Mouse (Mus musculus) heart, embryonic 12.5 days (tissue): ENCODE data around the gene Mtch1. TPM values are rescaled to one million over a fixed set of nuclear protein-coding genes. Genes with fewer than 3 reads are reported as not detected.

Experiments used
- ATAC-seq: fragments of 200-750 bp; cut with Nextera tagmentation; 2 replicates; pipeline ENCODE4 v1.8.0; 2017; ENCODE audit warnings: moderate TSS enrichment, moderate library complexity; ENCODE audit not compliant: insufficient number of reproducible peaks, low FRiP score
- H3K27ac ChIP-seq: fragments of 300-500 bp; sonication (generic); 2 replicates; pipeline ENCODE4 v1.5.1; 2016; ENCODE audit warnings: mild to moderate bottlenecking, moderate library complexity; ENCODE audit not compliant: poor library complexity, severe bottlenecking
- H3K27me3 ChIP-seq: fragments of 300-500 bp; sonication (generic); replicated peaks from 2 replicates; pipeline ENCODE4 v1.6.1; 2016; ENCODE audit warnings: mild to moderate bottlenecking, moderate library complexity
- H3K36me3 ChIP-seq: fragments of 300-500 bp; sonication (generic); 2 replicates; pipeline ENCODE4 v1.6.1; 2016; ENCODE audit warnings: mild to moderate bottlenecking, moderate library complexity
- H3K4me1 ChIP-seq: fragments of 300-500 bp; sonication (generic); replicated peaks from 2 replicates; pipeline ENCODE4 v1.6.1; 2016; ENCODE audit warnings: mild to moderate bottlenecking
- H3K4me2 ChIP-seq: fragments of 300-500 bp; sonication (generic); 2 replicates; pipeline ENCODE4 v1.6.1; 2016; ENCODE audit warnings: mild to moderate bottlenecking, moderate library complexity
- H3K4me3 ChIP-seq: fragments of 300-500 bp; sonication (generic); 2 replicates; pipeline ENCODE4 v1.5.1; 2016; ENCODE audit warnings: mild to moderate bottlenecking
- H3K9ac ChIP-seq: fragments of 300-500 bp; sonication (generic); 2 replicates; pipeline ENCODE4 v1.6.1; 2016; ENCODE audit warnings: mild to moderate bottlenecking, moderate library complexity
- H3K9me3 ChIP-seq: fragments of 300-500 bp; sonication (generic); replicated peaks from 2 replicates; pipeline ENCODE4 v1.6.1; 2016; ENCODE audit warnings: mild to moderate bottlenecking, moderate library complexity
- WGBS: fragments of 180-500 bp; shearing (Covaris S2); methylation state at CpG from one replicate; pipeline ENCODE4 v1.1.7; 2016; 5-methylcytosine and 5-hydroxymethylcytosine counted together
- polyA plus RNA-seq: library from polyadenylated mRNA; unstranded; fragments of >200 nt; fragmentation: Nextera tagmentation; extraction: Ambion mirVana; gene quantifications from 2 replicates; pipeline ENCODE4 v1.2.1, GENCODE M21; 2016

The Mtch1 gene
- polyA plus RNA-seq, 1 experiment from 2014 or later, result 330 TPM

DNA sequence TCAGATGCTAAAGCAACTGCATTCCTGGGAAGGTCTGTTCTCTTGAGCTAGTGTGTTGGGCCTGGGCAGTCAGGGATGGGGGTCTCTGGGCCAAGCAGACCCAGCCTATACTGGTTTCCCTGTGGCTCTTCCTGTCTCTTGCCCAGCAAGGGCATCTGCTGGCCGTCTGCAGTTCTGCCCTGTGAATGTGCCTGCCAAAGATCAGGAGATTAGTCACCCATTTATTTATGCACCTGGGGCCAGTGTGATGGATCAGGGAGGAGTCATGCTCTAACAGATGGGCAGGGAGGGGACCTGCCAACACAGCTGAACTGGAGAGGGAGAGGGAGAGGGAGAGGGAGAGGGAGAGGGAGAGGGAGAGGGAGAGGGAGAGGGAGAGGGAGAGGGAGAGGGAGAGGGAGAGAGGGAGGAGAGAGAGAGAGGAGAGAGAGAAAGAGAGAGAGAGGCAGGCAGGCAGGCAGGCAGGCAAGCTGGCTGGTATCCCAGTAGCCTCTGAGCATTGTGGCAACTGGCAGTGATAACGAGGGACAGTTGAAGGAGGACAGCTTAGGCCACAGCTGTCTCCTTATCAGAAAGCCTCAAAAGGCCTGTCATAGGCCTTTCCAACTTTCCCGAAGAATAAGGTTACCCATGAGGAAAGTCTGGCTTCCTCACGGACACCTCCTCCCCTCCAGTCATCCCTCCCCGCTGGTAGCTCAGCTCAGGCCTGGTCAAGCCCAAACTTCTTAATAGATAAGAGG is 16.9 kb downstream of the Mtch1 start:
- 11% methylated on average over 5 of the region's 5 CpGs for WGBS
- H3K36me3 ChIP-seq, result peaks cover 55% of the 10 kb centered on the region
- no peak for ATAC-seq

DNA sequence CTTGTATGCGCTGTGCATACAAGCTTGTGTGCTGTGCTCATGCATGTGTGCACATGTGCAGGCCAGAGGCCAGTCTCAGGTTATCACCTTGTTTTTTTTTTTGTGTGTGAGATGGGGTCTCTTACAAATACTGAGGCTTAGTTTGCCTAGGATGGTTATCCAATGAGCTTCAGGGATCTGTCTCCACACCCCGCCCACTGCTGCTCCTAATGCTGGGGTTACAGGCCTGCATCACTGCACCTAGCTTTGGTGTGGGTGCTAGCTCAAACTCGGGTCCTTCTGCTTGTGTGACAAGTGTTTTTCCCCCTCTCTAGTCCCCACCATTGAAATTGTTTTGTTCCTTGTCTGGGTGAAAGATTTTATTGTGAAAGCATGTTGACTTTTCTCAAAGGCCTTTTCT is 17.5 kb downstream of the Mtch1 start:
- peaks cover 42% of the 10 kb centered on the region for H3K4me1 ChIP-seq
- H3K36me3 ChIP-seq, result peaks cover 49% of the 10 kb centered on the region
- no peak overlapping the region for H3K4me3 ChIP-seq
- WGBS, result 83% methylated on average over 3 of the region's 3 CpGs
- H3K27me3 ChIP-seq, result peaks cover 24% of the 10 kb centered on the region
- no peak overlapping the region for H3K9ac ChIP-seq
- H3K9me3 ChIP-seq, result no peaks in the 10 kb centered on the region
- ATAC-seq, result no peak
- no peak overlapping the region for H3K27ac ChIP-seq
- H3K4me2 ChIP-seq, result no peak overlapping the region

More for the DNA sequence above, 16.9 kb downstream of the Mtch1 start:
- Histone ChIP-seq H3K4me3 (no peak overlapping the region), H3K4me1 (peaks cover 42% of the 10 kb centered on the region), H3K27ac (peak overlapping the region; percentile 76), H3K4me2 (no peak overlapping the region), H3K9ac (0 out of 2 replicates have a peak overlapping the region, but pooled peaks have one; percentile 22), H3K9me3 (no peaks in the 10 kb centered on the region), H3K27me3 (peaks cover 20% of the 10 kb centered on the region)

DNA sequence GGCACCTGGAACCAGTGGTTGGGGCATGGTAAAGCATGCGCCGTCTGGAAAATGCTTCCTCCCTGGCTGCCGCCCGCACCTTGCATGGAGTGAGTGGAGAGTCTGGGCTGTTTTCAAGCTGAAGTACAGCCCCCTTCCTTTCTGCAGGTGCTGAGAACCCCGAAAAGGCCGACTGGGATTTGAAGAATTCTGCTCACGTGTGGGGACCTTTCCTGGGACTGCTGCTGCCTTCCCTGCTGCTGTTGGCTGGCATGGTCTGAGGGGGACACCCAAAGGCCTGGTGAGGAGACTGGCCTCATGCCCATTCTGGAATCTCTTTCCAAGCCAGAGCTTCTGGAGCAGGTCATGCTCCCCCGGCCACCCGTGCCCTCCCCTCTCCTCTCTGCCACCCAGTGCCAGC is 20.0 kb downstream of the Mtch1 start:
- Histone ChIP-seq H3K27me3 (peaks cover 28% of the 10 kb centered on the region), H3K9ac (no peak overlapping the region), H3K4me2 (no peak overlapping the region), H3K27ac (no peak overlapping the region), H3K4me3 (no peak overlapping the region), H3K36me3 (peaks cover 27% of the 10 kb centered on the region), H3K4me1 (peaks cover 44% of the 10 kb centered on the region), H3K9me3 (no peaks in the 10 kb centered on the region)
- no peak for ATAC-seq
- 79% methylated on average over 9 of the region's 9 CpGs for WGBS

DNA sequence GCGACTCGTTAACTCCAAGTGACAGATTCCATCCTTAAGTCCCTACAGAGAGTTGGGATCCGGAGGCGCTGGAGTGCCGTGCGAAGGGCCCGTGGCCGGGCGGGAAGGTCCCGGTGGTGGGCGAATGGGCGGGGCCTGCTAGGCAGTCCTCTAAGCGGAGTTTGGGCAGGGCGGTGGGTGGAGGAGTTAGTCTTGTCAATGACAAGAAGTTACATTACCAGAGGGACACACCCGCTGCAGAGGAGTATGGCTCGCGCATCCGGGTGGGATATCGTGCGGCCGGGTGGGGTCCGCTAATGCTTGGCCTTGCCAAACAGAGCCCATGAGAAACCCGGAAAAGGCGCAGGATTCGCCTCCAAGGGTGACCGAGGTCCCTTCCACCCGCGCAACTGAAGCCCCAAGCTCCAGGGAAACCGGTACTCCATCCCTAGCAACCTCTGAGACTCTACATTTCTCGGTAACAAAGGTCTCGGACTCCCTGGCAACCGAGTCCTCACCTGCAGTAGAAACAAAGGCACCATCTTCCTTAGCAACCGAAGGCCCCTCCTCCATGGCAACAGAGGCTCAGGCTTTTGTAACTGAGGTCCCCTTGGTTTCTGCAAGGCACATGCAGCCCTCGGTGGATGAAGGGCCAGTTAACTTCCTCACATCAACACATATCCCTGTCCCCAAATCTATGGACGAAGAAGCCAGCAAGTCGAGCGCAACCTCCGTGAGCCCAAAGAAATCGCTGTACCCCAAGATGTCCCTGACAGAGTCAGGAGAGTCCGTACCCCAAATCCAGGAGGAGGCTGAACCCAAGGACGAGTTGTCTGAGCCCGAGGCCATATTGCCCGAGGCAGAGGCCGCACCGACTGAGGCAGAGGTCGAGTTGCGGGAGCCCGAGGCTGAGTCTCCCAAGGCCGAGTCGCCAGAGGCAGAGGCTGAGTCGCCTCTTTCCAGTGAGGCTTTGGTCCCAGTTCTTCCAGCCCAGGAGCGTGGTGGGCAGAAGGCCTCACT is 20.9 kb downstream of the Mtch1 start:
- ATAC-seq, result peak; percentile 31; the same call in 1 of the 2 replicates
- peak overlapping the region; percentile 65 for H3K4me2 ChIP-seq
- 21% methylated on average over 52 of the region's 52 CpGs for WGBS
- peak overlapping the region; percentile 35 for H3K4me3 ChIP-seq
- H3K36me3 ChIP-seq, result peaks cover 19% of the 10 kb centered on the region
- H3K4me1 ChIP-seq, result peaks cover 44% of the 10 kb centered on the region
- H3K9me3 ChIP-seq, result no peaks in the 10 kb centered on the region
- H3K27ac ChIP-seq, result no peak overlapping the region
- H3K27me3 ChIP-seq, result peaks cover 37% of the 10 kb centered on the region
- no peak overlapping the region for H3K9ac ChIP-seq

GRCm38 (mm10) chr17:29325831-29326230 is 21.9 kb downstream of the Mtch1 start:
- Histone ChIP-seq H3K4me2 (no peak overlapping the region; the same call in 1 of the 2 replicates), H3K27me3 (peaks cover 47% of the 10 kb centered on the region), H3K9me3 (no peaks in the 10 kb centered on the region), H3K27ac (no peak overlapping the region), H3K4me1 (peaks cover 36% of the 10 kb centered on the region), H3K9ac (no peak overlapping the region), H3K36me3 (peaks cover 10% of the 10 kb centered on the region; the same call in 1 of the 2 replicates), H3K4me3 (no peak overlapping the region)
- no peak for ATAC-seq
- WGBS, result 59% methylated on average over 13 of the region's 13 CpGs

- no peak overlapping the region for H3K9ac ChIP-seq
- no peak overlapping the region for H3K4me3 ChIP-seq
- no peaks in the 10 kb centered on the region for H3K9me3 ChIP-seq
- no peak for ATAC-seq
- no peak overlapping the region for H3K27ac ChIP-seq
- H3K36me3 ChIP-seq, result no peaks in the 10 kb centered on the region
- WGBS, result 69% methylated on average over 3 of the region's 3 CpGs
- peaks cover 54% of the 10 kb centered on the region for H3K27me3 ChIP-seq
- no peak overlapping the region for H3K4me2 ChIP-seq
- H3K4me1 ChIP-seq, result peaks cover 41% of the 10 kb centered on the region
Observed at GRCm38 (mm10) chr17:29323625-29324024, 24.1 kb downstream of the Mtch1 start.

GRCm38 (mm10) chr17:29322603-29322962 is 25.2 kb downstream of the Mtch1 start:
- H3K4me3 ChIP-seq, result peak overlapping the region; percentile 21
- no peaks in the 10 kb centered on the region for H3K36me3 ChIP-seq
- ATAC-seq, result 0 out of 2 replicates have a peak, but pooled peaks have one; percentile 25
- peaks cover 37% of the 10 kb centered on the region for H3K4me1 ChIP-seq
- H3K27ac ChIP-seq, result no peak overlapping the region
- no peaks in the 10 kb centered on the region for H3K9me3 ChIP-seq
- peaks cover 50% of the 10 kb centered on the region for H3K27me3 ChIP-seq
- H3K4me2 ChIP-seq, result peak overlapping the region; percentile 51
- 22% methylated on average over 18 of the region's 18 CpGs for WGBS
- H3K9ac ChIP-seq, result no peak overlapping the region

DNA sequence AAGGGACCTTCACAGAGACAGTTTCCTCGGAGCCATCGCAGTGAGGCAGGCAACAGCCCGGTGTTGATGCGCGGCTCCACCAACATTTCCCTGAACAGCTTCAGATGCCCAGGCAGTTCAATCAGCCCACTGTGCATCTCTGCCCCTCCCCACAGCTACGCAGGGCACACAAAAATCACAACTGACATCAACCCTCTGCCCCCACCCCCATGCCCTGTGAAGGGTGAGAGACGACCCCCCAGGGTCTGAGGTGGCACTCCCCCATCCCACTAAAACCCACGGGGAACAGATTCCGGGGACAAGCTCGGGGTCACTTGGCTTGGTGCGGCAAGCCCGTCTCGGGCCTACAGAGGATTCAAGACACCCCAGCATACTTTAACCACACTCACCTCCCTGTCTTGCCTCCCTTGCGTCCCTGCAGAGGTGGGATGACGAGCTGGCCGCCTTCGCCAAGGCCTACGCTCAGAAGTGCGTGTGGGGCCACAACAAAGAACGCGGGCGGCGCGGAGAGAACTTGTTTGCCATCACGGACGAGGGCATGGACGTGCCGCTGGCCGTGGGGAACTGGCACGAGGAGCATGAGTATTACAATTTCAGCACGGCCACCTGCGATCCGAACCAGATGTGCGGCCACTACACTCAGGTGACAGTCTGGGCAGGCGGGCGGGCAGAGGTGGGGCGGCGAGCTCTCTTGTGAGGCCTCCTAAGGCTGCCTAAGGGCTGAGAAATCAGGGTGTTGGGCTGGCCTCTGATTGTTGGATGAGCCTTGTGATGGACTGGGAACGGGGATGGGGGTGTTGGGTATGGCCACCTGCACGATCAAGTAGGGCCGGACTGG is 25.8 kb downstream of the Mtch1 start:
- 16% methylated on average over 41 of the region's 41 CpGs for WGBS
- Histone ChIP-seq H3K36me3 (no peaks in the 10 kb centered on the region), H3K9ac (0 out of 2 replicates have a peak overlapping the region, but pooled peaks have one; percentile 3), H3K27ac (no peak overlapping the region), H3K4me1 (peaks cover 33% of the 10 kb centered on the region), H3K4me2 (peak overlapping the region; percentile 51), H3K9me3 (no peaks in the 10 kb centered on the region), H3K4me3 (peak overlapping the region; percentile 21), H3K27me3 (peaks cover 44% of the 10 kb centered on the region)
- no peak for ATAC-seq

GRCm38 (mm10) chr17:29319881-29320639 is 27.7 kb downstream of the Mtch1 start:
- H3K4me2 ChIP-seq, result no peak overlapping the region
- ATAC-seq, result no peak
- no peaks in the 10 kb centered on the region for H3K36me3 ChIP-seq
- peaks cover 30% of the 10 kb centered on the region for H3K27me3 ChIP-seq
- WGBS, result 46% methylated on average over 8 of the region's 8 CpGs
- no peak overlapping the region for H3K27ac ChIP-seq
- H3K9me3 ChIP-seq, result no peaks in the 10 kb centered on the region
- no peak overlapping the region for H3K9ac ChIP-seq
- H3K4me3 ChIP-seq, result no peak overlapping the region
- peaks cover 40% of the 10 kb centered on the region for H3K4me1 ChIP-seq

DNA sequence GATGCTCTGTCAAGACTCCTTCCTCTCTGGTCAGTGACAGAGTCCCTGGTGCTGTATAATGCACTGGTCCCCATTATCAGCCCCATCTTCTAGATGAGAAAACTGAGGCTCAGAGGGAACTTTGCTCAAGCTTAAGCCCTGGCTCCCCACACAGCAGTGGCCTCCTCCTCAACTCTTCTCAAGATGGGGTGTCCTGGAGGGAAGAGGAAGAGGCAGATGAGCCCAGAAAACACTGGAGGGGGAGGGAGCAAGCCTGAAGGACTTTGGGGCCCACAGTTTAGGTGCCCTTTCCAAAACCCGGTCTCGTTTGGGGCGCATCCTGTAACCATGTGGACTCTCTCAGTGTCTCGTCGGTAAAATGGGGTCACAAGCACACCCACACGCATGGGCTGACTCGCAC is 28.3 kb downstream of the Mtch1 start:
- no peak for ATAC-seq
- Histone ChIP-seq H3K9me3 (no peaks in the 10 kb centered on the region), H3K4me3 (no peak overlapping the region), H3K4me1 (peaks cover 40% of the 10 kb centered on the region), H3K27ac (no peak overlapping the region), H3K4me2 (no peak overlapping the region), H3K27me3 (peaks cover 30% of the 10 kb centered on the region), H3K36me3 (no peaks in the 10 kb centered on the region), H3K9ac (no peak overlapping the region)
- 75% methylated on average over 7 of the region's 7 CpGs for WGBS
